Mouse (Mus musculus) G1E-ER4 (cell line): ENCODE measurements around the gene Popdc2. TPM values are rescaled to one million over a fixed set of nuclear protein-coding genes. Genes with fewer than 3 reads are reported as not detected.

ENCODE experiments used
- GATA1 ChIP-seq: IDR thresholded peaks from one replicate; pipeline ENCODE4 v1.8.0; 2012; ENCODE audit warnings: low read length, inconsistent platforms
- polyA plus RNA-seq: library from polyadenylated mRNA; stranded (reverse); fragments of >175 nt; gene quantifications from 2 replicates; pipeline ENCODE4 v1.2.3, GENCODE M21; 2012

The Popdc2 gene
- polyA plus RNA-seq, 1 experiment, result 4.8 TPM

- no peak for TF ChIP-seq GATA1
These were observed 23.7 kb downstream of the Popdc2 start for GRCm38 (mm10) chr16:38385700-38386099.

GRCm38 (mm10) chr16:38387389-38387788, 25.4 kb downstream of the Popdc2 start:
- TF ChIP-seq GATA1, result no peak

- TF ChIP-seq GATA1, result no peak
These were observed 26.7 kb downstream of the Popdc2 start for GRCm38 (mm10) chr16:38388757-38389156.

GRCm38 (mm10) chr16:38389284-38389893, 27.4 kb downstream of the Popdc2 start:
- no peak for TF ChIP-seq GATA1

- no peak for TF ChIP-seq GATA1
These were observed 28.3 kb downstream of the Popdc2 start for GRCm38 (mm10) chr16:38390322-38390721.

- TF ChIP-seq GATA1, result no peak
These were observed 30.3 kb downstream of the Popdc2 start for GRCm38 (mm10) chr16:38392126-38392894.

- no peak for TF ChIP-seq GATA1
These were observed 32.2 kb downstream of the Popdc2 start for GRCm38 (mm10) chr16:38394191-38394618.

GRCm38 (mm10) chr16:38395060-38395730, 33.2 kb downstream of the Popdc2 start:
- TF ChIP-seq GATA1, result no peak

- no peak for TF ChIP-seq GATA1
These were observed 34.1 kb downstream of the Popdc2 start for GRCm38 (mm10) chr16:38396155-38396554.

- TF ChIP-seq GATA1, result no peak
These were observed 36.3 kb downstream of the Popdc2 start for GRCm38 (mm10) chr16:38398266-38398665.

- TF ChIP-seq GATA1, result no peak
These were observed 37.1 kb downstream of the Popdc2 start for GRCm38 (mm10) chr16:38399076-38399475.

- TF ChIP-seq GATA1, result no peak
These were observed 37.7 kb downstream of the Popdc2 start for GRCm38 (mm10) chr16:38399531-38400231.

- no peak for TF ChIP-seq GATA1
These were observed 38.4 kb downstream of the Popdc2 start for GRCm38 (mm10) chr16:38400311-38400960.

- TF ChIP-seq GATA1, result no peak
These were observed 39.5 kb downstream of the Popdc2 start for GRCm38 (mm10) chr16:38401468-38401867.

- TF ChIP-seq GATA1, result no peak
These were observed 41.6 kb downstream of the Popdc2 start for GRCm38 (mm10) chr16:38403639-38404038.
